Mouse (Mus musculus) kidney, adult 2 months (tissue): ENCODE data around the gene L3mbtl4. TPM values are rescaled to one million over a fixed set of nuclear protein-coding genes. Genes with fewer than 3 reads are reported as not detected.
A peak's percentile ranks its signal among the peaks of the same experiment; 100 is the strongest.

ENCODE experiments used
- DNase-seq: peaks from one replicate; pipeline ENCODE4 v3.0.0; 2021
- H3K27ac ChIP-seq: fragments of 200-500 bp; 2 replicates; pipeline ENCODE4 v1.5.1; 2012; ENCODE audit warnings: low read depth, low read length, control low read depth, inconsistent platforms; ENCODE audit not compliant: insufficient read depth
- H3K27me3 ChIP-seq: fragments of 200-500 bp; replicated peaks from 2 replicates; pipeline ENCODE4 v1.6.1; 2012; ENCODE audit warnings: mild to moderate bottlenecking, moderate library complexity, low read length, inconsistent platforms; ENCODE audit not compliant: control insufficient read depth, insufficient read depth
- H3K36me3 ChIP-seq: fragments of 200-500 bp; 2 replicates; pipeline ENCODE4 v1.6.1; 2012; ENCODE audit warnings: mild to moderate bottlenecking, moderate library complexity, low read length, inconsistent platforms; ENCODE audit not compliant: control insufficient read depth, insufficient read depth
- H3K4me1 ChIP-seq: fragments of 200-500 bp; 2 replicates; pipeline ENCODE4 v1.6.1; 2011; ENCODE audit warnings: low read length; ENCODE audit not compliant: control insufficient read depth, insufficient read depth
- H3K4me3 ChIP-seq: fragments of 200-500 bp; 2 replicates; pipeline ENCODE4 v1.5.1; 2011; ENCODE audit warnings: mild to moderate bottlenecking, low read depth, low read length, control low read depth; ENCODE audit not compliant: insufficient read depth
- CTCF ChIP-seq: fragments of 200-500 bp; conservative IDR thresholded peaks from 2 replicates; pipeline ENCODE4 v1.5.1; 2011; ENCODE audit warnings: low read depth, mild to moderate bottlenecking, control low read depth, low read length, moderate library complexity, mixed read lengths; ENCODE audit not compliant: insufficient read depth, insufficient read length
- POLR2A ChIP-seq: fragments of 200-500 bp; IDR thresholded peaks from one replicate; pipeline ENCODE4 v1.6.1; 2011; ENCODE audit warnings: low read depth, low read length, control low read depth
- WGBS: fragments of 180-500 bp; shearing (Covaris S2); methylation state at CpG from one replicate; pipeline ENCODE4 v1.1.7; 2018; 5-methylcytosine and 5-hydroxymethylcytosine counted together
- polyA plus RNA-seq: library from polyadenylated mRNA; depleted of rRNA; stranded (reverse); fragments of >200 nt; gene quantifications from 2 replicates; pipeline ENCODE4 v1.2.3, GENCODE M21; 2012

Gene L3mbtl4
- polyA plus RNA-seq, 1 experiment: 0.36 TPM

GRCm38 (mm10) chr17:68312286-68312927 is 38.8 kb downstream of the L3mbtl4 start:
- Histone ChIP-seq H3K4me3 (no peak overlapping the region), H3K27ac (no peak overlapping the region), H3K4me1 (no peaks in the 10 kb centered on the region), H3K27me3 (no peaks in the 10 kb centered on the region), H3K36me3 (no peaks in the 10 kb centered on the region)
- no peak for TF ChIP-seq POLR2A
- no peak for TF ChIP-seq CTCF
- DNase-seq: no peak
- WGBS: 68% methylated on average over 5 of the region's 5 CpGs

- DNase-seq: no peak
- 88% methylated on average over 8 of the region's 8 CpGs for WGBS
- Histone ChIP-seq H3K4me3 (no peak overlapping the region), H3K27ac (no peak overlapping the region), H3K36me3 (no peaks in the 10 kb centered on the region), H3K4me1 (no peaks in the 10 kb centered on the region), H3K27me3 (no peaks in the 10 kb centered on the region)
- no peak for TF ChIP-seq POLR2A
- TF ChIP-seq CTCF: no peak
These were observed 47.3 kb downstream of the L3mbtl4 start for GRCm38 (mm10) chr17:68320940-68321339.

DNA sequence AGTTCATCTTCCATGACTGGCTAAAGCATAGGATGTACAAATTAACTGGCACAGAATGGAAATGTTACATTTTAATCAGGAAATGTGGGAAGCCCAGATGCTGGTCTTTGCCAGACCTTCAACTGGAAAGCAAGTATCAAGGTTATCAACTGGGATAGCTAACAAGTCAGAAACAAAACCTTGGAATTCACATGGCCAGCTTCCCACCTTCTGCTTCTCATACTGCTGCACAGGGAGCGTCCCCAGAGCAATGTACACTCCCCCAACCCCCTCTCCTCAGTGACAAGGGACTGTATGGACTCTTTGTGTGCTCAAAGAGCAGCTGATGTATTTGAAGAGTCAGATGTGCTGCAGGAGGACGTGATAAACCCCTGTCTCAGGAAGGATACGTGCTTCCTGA is 49.0 kb downstream of the L3mbtl4 start:
- Histone ChIP-seq H3K27me3 (no peaks in the 10 kb centered on the region), H3K4me1 (no peaks in the 10 kb centered on the region), H3K36me3 (no peaks in the 10 kb centered on the region), H3K4me3 (no peak overlapping the region), H3K27ac (no peak overlapping the region)
- no peak for DNase-seq
- TF ChIP-seq CTCF: no peak
- no peak for TF ChIP-seq POLR2A
- WGBS: 61% methylated on average over 3 of the region's 3 CpGs

- H3K4me3 ChIP-seq: no peak overlapping the region
- 0 out of 2 replicates have a peak, but pooled peaks have one; percentile 11 for TF ChIP-seq CTCF
- no peak for TF ChIP-seq POLR2A
- WGBS: 82% methylated on average over 5 of the region's 5 CpGs
These were observed 58.6 kb downstream of the L3mbtl4 start for GRCm38 (mm10) chr17:68332225-68332624.

DNA sequence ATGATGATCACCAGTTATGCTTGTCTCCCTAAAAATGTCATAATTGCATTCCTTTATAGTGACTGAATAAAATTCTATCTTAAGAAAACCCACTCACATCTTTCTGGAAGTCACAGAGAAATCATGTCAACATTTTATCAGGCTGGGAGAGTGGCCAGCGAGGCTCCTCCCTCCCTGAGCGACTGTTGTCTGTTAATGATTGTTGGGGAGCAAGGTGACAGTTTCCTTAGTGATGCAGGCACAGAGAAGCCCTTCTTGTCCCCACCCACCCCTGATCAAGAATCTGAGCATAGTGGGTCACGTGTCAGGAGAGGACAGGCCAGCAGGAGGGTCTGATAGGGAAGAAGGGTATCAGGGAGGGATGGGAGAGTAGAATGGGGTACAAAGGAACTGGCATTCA is 59.8 kb downstream of the L3mbtl4 start:
- WGBS: 33% methylated on average over 3 of the region's 3 CpGs
- Histone ChIP-seq H3K4me3 (no peak overlapping the region), H3K36me3 (no peaks in the 10 kb centered on the region), H3K4me1 (no peaks in the 10 kb centered on the region), H3K27ac (no peak overlapping the region), H3K27me3 (no peaks in the 10 kb centered on the region)
- TF ChIP-seq CTCF: no peak
- no peak for TF ChIP-seq POLR2A
- no peak for DNase-seq

More at GRCm38 (mm10) chr17:68332225-68332624, 58.6 kb downstream of the L3mbtl4 start:
- no peak for DNase-seq
- no peak overlapping the region for H3K27ac ChIP-seq
- no peaks in the 10 kb centered on the region for H3K27me3 ChIP-seq
- no peaks in the 10 kb centered on the region for H3K36me3 ChIP-seq
- no peaks in the 10 kb centered on the region for H3K4me1 ChIP-seq

DNA sequence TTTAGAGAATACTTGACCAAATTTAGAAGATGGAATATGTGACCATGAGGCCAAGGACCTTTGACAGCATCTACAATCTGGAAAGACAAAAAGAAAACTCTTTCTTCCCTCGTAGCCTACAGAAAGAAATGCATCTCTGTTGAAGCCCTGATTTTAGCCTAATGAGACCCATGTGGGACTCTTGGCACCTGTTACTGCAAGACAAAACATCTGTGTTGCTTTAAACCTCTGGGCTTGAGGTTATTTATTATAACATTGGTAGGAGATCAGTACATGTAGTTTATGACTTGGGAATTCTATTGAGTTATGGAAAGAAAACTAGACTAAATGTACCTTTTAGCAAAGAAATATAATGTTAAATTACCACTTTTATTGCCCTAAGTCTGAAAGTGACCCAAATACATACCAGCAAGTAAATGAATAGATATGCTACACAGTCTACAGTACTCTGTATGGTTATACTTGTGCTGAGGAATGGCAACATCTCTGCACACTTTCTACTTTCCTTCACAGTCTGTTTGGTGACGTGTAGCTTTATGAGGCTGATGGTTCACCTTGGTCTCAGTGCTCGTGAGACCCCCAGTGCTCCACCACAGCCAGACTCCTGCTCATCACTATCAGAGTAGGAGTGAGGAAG is 65.4 kb downstream of the L3mbtl4 start:
- Histone ChIP-seq H3K27me3 (0 out of 2 replicates have a peak, but pooled peaks cover 1% of the 10 kb centered on the region), H3K36me3 (no peaks in the 10 kb centered on the region), H3K4me1 (no peaks in the 10 kb centered on the region), H3K4me3 (no peak overlapping the region), H3K27ac (no peak overlapping the region)
- 88% methylated on average over 3 of the region's 3 CpGs for WGBS
- no peak for DNase-seq
- TF ChIP-seq POLR2A (no peak), CTCF (no peak)

GRCm38 (mm10) chr17:68357687-68358086 is 84.1 kb downstream of the L3mbtl4 start:
- H3K27me3 ChIP-seq: no peaks in the 10 kb centered on the region
- H3K4me3 ChIP-seq: no peak overlapping the region
- TF ChIP-seq POLR2A: no peak
- no peak for TF ChIP-seq CTCF
- no peaks in the 10 kb centered on the region for H3K4me1 ChIP-seq
- no peaks in the 10 kb centered on the region for H3K36me3 ChIP-seq
- 63% methylated on average over 1 of the region's 1 CpGs for WGBS
- no peak overlapping the region for H3K27ac ChIP-seq
- DNase-seq: no peak

- DNase-seq: no peak
- no peak overlapping the region for H3K27ac ChIP-seq
- TF ChIP-seq POLR2A (no peak), CTCF (no peak)
- no peak overlapping the region for H3K4me3 ChIP-seq
- no peaks in the 10 kb centered on the region for H3K4me1 ChIP-seq
- H3K36me3 ChIP-seq: no peaks in the 10 kb centered on the region
- 83% methylated on average over 1 of the region's 1 CpGs for whole genome bisulfite sequencing
- H3K27me3 ChIP-seq: no peaks in the 10 kb centered on the region
These were observed 97.5 kb downstream of the L3mbtl4 start for GRCm38 (mm10) chr17:68371101-68371500.
